Mouse (Mus musculus): Measurements from ENCODE around the gene Ttc33.

Ttc33 gene

DNA sequence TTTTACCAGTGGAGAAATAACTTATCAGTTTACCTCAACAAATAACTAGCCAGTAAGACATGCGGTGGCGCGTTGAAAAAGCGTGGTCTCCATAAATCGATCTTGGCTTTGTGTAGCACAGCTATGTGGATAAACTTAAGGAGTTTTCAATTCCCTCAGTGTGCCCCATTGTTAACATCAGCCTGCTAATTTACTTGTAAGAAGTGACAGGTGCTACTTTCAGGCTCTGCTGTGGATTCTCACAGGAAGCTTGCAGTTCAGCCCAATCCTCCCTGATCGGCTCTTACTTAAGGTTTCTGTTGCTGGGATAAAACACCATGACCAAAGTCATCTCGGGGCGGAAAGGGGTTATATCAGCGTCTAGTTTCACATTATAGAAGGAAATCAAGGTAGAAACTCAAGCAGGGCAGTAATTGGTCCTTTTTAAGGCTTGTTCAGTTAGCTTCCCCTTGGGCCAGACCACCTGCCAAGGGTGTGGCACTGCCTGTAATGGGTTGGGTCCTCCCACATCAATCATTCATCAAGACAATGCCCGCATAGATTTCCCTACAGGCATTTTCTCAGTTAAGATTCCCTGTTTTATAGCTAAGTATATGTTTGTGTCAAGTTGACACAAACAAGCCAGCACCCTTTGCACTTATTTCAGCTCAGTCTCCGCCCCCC, 526 bp upstream of the Ttc33 start:
- in situ Hi-C loops (cut with MboI, MseI): no loop called here

- in situ Hi-C loops (cut with MboI, MseI): no loop called here
These were observed 959 bp downstream of the Ttc33 start for GRCm38 (mm10) chr15:5186293-5186675.

GRCm38 (mm10) chr15:5187116-5187515, 1.8 kb downstream of the Ttc33 start:
- in situ Hi-C loops (cut with MboI, MseI): no loop called here

GRCm38 (mm10) chr15:5188029-5188428, 2.7 kb downstream of the Ttc33 start:
- in situ Hi-C loops (cut with MboI, MseI): no loop called here

DNA sequence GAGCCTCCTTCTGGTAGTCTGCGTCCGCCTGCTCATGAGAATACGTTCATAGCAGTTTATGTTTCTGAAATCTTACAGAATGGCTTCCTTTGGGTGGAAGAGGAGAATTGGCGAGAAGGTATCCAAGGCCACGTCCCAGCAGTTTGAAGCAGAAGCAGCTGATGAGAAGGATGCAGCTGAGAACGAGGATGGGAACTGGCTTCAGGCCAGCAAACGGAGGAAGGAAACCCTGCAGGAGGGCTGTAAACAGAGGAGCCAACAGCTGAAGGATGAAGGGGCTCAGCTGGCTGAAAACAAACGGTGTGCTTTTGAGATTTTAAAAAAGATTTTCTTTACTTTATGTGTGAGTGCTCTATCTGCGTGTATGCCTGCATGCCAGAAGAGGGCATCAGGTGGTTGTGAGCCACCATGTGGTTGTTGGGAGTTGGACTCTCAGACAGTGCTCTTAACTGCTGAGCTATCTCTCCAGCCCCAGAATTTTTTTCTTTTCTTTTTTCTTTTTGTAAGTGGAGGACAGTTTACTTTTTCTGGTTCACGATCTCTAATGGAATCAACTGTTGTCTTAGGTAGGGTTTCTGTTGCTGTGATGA, 4.3 kb downstream of the Ttc33 start:
- in situ Hi-C loops (cut with MboI, MseI): no loop called here

GRCm38 (mm10) chr15:5193833-5194232, 8.5 kb downstream of the Ttc33 start:
- in situ Hi-C loops (cut with MboI, MseI): no loop called here

GRCm38 (mm10) chr15:5194446-5194845, 9.1 kb downstream of the Ttc33 start:
- in situ Hi-C loops (cut with MboI, MseI): no loop called here

DNA sequence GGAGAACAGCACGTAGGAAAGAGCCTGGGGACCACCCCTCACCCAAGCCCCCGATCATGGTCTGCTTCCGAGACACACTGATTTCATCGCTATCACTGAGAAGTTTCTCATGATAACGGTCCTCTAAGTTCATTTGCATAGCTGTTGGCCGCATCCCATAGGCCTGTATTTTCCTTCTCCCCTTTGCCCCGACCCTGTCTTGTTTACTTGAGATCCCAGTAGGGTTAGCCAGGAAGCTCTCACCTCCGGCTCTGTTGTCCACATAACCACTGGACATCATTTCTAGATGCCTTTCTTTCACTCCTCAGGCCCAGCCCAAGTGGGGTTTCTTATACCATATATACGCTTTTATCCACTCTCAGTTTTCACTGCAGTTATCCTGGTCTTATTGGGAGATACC, 9.6 kb downstream of the Ttc33 start:
- in situ Hi-C loops (cut with MboI, MseI): no loop called here

DNA sequence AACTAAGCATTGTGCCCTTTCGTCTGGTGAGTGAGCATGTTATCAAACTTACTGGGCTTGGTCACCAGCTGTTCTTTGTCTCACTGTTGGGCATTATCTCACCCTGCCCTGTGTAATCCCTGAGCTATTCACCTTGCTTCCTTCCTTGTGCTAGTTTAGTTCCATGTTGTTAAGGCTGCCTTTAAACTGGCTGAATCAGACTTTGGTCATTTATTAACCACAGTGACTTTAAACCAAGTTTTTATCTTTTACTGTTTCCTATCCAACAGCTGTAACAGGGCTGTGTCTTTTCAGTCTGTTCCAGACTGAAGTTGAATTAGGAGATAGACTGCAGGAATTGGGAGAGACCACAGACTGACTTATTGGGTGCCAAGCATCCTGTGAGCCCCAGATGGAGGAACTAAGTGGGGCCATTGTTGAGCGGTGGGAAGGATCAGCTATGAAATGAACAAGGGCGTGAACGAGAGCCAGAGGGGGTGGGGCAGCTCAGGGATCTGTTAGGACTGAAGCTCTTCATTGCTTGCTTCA, 10.7 kb downstream of the Ttc33 start:
- in situ Hi-C loops (cut with MboI, MseI): no loop called here

GRCm38 (mm10) chr15:5196691-5197090, 11.4 kb downstream of the Ttc33 start:
- in situ Hi-C loops (cut with MboI, MseI): no loop called here

DNA sequence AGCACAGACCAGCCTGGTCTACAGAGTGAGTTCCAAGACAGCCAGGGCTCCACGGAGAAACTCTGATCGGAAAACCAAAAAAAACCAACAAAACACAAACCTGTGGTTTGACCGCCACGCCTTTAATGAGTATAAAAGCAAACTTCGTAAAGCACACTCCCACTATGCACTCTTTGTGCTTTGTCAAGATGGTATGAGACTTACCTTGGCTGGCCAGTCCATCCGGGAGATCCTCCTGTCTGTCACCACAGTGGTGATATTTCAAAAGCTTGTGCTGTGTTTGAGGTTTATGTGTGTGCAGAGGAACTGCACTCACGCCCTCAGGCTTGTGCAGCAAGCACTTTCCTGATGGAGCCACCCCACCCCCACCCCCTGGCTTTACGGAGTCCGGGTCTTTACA, 19.9 kb downstream of the Ttc33 start:
- in situ Hi-C loops (cut with MboI, MseI): no loop called here

- in situ Hi-C loops (cut with MboI, MseI): no loop called here
These were observed 23.8 kb downstream of the Ttc33 start for GRCm38 (mm10) chr15:5209116-5209515.

DNA sequence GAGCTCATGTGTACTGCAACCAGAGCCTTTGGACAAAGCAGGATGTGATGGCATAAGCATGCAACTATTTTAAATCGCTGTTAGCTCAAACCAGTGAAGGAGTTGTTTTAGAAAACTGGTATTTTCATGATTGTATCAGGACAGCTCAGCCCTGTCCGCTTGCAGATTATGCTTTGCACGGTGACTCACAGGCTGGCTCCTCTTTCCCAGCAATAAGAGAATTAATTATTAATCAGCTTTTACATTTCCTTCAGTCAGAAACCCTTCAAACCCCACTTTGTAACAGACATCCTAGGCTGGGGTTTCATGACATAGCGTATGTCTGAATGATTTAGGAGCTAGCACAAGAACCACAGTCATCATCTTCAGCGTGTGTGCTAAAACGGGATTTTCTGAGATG, 35.2 kb downstream of the Ttc33 start:
- in situ Hi-C loops (cut with MboI, MseI): loop anchor here (10.0 kb wide), 2 partner anchors 354 to 984 kb away; no protein-coding TSS in a partner anchor

DNA sequence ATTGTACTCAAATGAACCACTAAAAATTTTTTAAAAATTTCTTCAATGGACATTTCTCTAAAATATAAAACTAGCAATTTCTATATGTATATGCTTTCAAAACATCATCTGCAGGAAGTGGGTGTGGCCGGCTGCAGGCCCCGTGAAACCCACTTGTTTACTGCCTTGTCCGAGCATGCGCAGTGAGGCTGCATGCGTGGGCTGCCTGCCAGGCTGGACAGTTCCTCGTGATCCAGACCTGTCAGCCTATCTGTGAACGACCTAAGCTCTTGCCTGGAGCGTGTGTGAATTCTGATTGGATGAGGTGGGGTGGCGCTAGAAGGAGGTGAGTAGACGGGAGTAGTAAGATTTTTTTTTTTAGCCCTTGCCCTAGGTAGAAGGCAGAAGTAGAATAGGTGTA, 45.4 kb downstream of the Ttc33 start:
- in situ Hi-C loops (cut with MboI, MseI): loop anchor here (25.0 kb wide), 2 partner anchors 1382 to 1482 kb away; partner anchors contain the start of gene Rictor

GRCm38 (mm10) chr15:5234659-5235058, 49.3 kb downstream of the Ttc33 start:
- in situ Hi-C loops (cut with MboI, MseI): loop anchor here (5.0 to 25.0 kb wide), 3 partner anchors 848 to 1478 kb away; partner anchors contain the start of gene Rictor

DNA sequence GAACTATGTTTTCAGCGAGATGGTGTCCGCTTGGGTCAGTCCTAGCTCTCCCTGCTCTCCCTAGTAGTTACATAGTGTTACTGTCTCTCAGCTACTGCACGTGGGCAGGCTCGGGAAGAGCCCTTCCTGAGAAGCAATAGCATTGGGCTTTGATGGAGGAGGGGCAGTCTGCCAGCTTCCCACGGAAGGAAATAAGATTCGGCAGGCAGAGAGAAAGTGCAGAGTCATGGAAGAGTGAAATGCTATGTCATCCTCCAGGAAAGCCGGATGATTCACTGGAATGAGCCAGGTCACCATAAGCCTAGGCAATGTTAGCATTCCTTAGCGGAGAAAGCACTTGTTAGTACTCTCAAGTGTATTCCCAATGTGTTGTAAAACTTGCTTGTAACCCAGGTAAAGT, 50.2 kb downstream of the Ttc33 start:
- in situ Hi-C loops (cut with MboI, MseI): loop anchor here (5.0 to 25.0 kb wide), 3 partner anchors 847 to 1477 kb away; partner anchors contain the start of gene Rictor

- in situ Hi-C loops (cut with MboI, MseI): loop anchor here (5.0 to 25.0 kb wide), 3 partner anchors 846 to 1476 kb away; partner anchors contain the start of gene Rictor
These were observed 51.2 kb downstream of the Ttc33 start for GRCm38 (mm10) chr15:5236538-5236937.

DNA sequence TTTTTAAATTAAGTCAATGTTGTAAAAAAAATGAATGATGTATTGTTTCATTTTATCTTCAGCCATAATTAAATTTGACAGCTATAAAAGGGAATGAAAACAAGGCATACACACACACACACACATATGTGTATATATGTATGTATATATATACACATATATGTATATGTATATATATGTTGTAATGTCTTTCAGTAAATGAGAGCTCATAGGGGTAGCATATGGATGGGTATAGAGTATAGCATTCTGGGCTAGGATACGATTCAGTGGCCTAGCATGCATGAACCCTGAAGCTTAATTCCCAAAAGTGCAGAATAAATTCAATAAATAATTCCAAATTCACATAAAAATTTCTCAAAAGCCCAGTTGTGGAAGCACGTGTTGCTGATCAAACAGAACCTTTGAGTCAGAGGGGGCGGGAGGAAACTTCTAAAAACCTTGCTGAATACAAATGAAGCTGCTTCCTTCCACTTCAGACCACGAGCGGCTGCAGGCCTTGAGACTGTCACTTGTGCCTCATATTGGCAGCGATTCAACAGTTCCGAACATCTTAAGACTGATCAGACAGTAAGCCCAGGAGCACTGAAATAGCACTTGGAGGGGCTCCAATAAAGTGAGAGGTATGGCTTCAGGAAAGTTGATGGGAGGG, 51.8 kb downstream of the Ttc33 start:
- in situ Hi-C loops (cut with MboI, MseI): loop anchor here (5.0 to 25.0 kb wide), 3 partner anchors 845 to 1475 kb away; partner anchors contain the start of gene Rictor

DNA sequence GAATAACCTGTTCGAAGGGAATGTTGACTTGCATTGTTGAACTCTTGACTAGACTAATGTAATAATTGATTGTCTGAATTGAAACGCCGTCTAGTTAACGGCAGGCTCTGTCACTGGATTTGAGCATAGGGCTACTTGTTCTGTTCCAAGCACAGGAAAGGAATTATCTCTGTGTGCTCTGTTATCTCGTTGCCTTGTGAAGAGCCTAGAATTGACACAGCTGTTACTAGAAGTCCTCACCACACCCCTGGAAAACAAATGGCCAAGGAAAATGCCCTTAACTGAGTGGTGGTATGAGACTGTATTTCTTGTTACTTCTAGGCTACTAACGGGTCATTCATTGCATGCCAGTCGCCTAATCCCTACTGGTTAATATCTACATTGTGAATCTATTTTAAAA, 52.7 kb downstream of the Ttc33 start:
- in situ Hi-C loops (cut with MboI, MseI): loop anchor here (5.0 to 25.0 kb wide), 3 partner anchors 844 to 1474 kb away; partner anchors contain the start of gene Rictor

DNA sequence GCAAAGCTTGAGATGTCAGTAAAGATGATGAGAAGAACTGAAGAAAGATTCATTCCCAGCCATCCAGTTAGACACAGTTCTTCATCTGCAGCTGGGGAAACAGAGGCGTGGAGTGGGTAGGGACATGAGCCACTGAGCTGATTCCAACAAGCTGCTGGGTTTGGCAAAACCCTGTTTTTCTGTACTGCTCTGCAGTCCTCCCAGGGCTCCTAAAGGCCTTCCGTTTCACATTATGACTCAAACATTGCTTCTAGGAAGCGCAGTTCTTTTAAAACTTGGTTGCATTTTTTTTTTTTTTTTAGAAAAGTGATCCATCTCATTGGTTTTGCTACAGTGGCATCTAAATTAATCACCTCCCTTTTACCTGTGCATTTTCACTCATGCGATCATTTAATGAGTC, 53.2 kb downstream of the Ttc33 start:
- in situ Hi-C loops (cut with MboI, MseI): loop anchor here (5.0 to 25.0 kb wide), 3 partner anchors 844 to 1474 kb away; partner anchors contain the start of gene Rictor

- in situ Hi-C loops (cut with MboI, MseI): loop anchor here (5.0 to 25.0 kb wide), 3 partner anchors 843 to 1473 kb away; partner anchors contain the start of gene Rictor
These were observed 54.0 kb downstream of the Ttc33 start for GRCm38 (mm10) chr15:5239361-5239760.

DNA sequence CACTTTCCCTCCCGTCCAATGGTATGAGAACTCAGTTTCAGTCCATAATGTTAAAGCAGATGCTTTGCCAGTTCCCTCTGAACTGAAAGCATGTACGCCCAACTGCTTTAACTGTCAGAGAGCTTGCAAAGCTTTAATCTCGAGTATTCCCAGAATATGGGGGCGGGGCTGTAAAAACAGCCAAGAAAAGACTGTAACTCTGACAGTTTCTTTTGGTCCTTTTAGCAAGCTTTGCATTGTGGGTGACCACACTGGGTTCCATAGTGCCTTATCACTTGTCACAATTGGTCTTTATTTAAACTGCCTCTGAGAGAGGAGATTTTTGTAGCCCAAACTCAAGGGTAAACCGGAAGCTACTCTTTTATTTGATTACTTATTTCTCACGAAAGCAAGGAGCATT, 54.6 kb downstream of the Ttc33 start:
- in situ Hi-C loops (cut with MboI, MseI): loop anchor here (5.0 to 25.0 kb wide), 6 partner anchors 207 to 1472 kb away; partner anchors contain the start of gene Rictor

Data from T-helper 1 cell (primary cell).